Mouse (Mus musculus): ENCODE results near the gene Inhbc.

Inhbc gene

GRCm38 (mm10) chr10:127351719-127352118, 18.5 kb downstream of the Inhbc start:
- 77% methylated on average over 8 of the region's 8 CpGs for WGBS

DNA sequence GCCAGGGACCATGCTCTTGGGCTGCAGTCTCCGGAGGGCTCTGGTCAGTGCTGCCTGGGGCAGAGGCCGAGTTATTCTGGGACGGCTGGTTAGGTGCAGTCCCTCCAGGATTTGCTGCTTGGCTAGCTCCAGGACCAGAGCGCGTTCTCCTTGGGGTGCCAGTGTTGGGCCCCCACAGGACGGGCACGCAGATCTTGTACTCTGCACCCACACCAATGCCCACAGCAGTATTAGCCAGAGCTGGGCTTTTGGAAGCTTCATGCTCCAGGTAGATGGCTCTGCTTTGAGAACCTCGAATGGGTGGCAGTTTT, 19.0 kb downstream of the Inhbc start:
- 74% methylated on average over 8 of the region's 8 CpGs for WGBS

DNA sequence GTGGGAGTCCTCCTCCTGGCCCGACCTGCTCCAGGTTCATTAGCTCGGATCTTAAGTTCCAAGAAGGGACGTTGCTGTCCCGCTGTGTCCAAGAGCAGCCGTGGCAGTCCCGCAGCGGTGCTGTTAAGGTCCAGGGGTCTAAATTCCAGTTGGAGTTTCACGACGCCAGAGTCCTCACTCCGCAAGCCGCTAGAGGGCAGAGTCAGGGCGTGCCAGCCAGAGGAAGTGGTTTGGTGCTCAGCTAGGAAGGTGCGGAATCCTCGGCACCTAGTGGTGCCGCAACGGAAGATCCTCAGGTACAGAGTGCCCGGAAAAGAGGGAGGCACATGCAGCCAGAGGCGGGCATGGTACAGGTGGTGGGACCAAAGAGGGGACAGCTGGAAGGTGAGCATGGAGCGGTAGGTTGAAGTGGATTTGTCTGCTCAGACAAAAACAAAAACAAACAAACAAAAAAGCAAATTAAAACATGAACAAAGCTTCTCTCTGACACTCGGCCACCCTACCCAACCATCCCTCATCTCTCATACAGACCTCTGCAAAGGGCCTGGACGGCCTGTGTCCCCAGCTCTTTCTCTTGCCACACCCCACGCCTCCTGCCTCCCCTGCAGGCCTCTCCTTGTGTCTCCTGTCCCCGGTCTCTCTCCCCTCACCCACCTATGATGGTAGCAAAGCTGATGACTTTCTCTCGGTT, 19.5 kb downstream of the Inhbc start:
- 13% methylated on average over 24 of the region's 24 CpGs for WGBS

DNA sequence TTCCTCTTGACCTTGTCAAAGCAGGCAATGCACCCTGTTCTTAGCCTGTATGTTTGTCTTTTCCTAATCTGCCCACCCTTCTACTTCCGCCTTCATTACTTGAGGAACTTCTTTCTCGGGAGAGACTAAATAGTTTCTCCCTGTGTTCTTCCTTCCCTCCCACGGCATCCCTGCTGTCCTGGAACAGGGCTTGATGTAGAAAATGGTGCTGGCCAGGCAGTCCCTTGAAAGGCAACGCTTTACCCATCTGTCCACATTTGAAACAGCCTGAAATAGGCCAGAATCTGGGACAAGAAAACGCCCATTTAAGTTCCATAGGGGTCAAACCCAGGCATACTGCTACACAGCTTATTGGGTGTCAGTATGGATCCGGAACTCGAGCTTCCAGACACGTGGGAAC, 20.4 kb downstream of the Inhbc start:
- 53% methylated on average over 8 of the region's 8 CpGs for WGBS

DNA sequence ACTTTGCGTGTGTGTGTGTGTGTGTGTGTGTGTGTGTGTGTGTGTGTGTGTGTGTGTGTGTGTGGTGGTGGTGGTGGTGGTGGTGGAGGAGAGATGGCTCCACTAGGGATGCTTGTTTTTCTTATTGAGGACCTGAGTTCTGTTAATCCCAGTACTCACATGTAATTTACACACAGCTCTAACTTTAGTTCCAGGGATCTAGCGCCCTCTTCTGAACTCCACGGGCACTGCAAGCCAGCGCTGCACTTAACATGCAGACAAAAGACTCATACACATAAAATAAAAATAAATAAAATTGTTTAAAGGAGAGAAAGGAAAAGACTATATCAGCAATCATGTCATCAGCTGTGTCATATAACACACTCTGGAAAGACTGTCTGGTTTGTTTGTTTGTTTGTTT, 21.3 kb downstream of the Inhbc start:
- 68% methylated on average over 4 of the region's 4 CpGs for WGBS

- WGBS = 85% methylated on average over 3 of the region's 3 CpGs
Measured at GRCm38 (mm10) chr10:127346173-127346572, 24.1 kb downstream of the Inhbc start.

- 80% methylated on average over 3 of the region's 3 CpGs for whole genome bisulfite sequencing
Measured at GRCm38 (mm10) chr10:127343029-127343428, 27.2 kb downstream of the Inhbc start.

DNA sequence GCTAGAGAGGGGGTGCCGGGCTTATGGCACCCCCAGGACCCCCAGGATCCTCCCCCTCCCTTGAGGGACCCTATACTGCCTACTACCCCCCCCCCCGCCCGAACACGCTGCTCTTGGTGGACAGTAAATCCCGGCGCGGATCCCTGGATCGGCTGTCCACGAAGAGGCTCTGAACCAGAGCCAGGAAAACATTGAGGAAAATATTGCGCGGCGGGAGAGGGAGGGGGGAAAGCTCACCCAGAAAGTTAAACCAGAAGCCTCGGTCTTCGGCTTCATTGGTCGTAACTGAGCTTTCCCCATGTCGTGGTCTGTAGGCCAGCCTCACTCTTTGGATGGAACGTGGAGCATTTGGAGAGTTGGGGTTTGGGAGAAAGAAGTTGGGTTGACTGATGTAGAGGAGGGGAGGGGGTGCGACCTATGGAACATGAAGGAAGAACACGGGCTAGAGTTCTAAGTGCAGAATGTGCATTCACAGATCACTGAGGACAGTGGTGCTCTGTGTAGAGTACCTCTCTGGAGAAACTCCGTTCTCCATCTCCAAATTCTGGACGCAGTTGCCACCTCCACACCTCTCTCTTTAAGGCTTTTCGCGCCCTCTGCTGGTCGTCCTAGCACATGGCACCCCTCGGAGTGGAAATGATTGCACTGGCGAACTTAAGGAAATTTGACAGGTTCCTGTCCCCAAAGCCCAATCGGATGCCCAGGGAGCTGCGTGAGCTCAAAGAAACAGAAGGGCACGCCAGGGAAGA, 28.2 kb downstream of the Inhbc start, which contains the start of gene Gli1:
TSS of gene Gli1 (minus strand) at position 84 of the 749 bp plus-strand sequence.
- 2% methylated on average over 29 of the region's 29 CpGs for WGBS

GRCm38 (mm10) chr10:127341360-127341690, 28.9 kb downstream of the Inhbc start:
- WGBS = 0% methylated on average over 9 of the region's 11 CpGs

- WGBS = 10% methylated on average over 27 of the region's 27 CpGs
Measured at GRCm38 (mm10) chr10:127340577-127341359, 29.5 kb downstream of the Inhbc start.

DNA sequence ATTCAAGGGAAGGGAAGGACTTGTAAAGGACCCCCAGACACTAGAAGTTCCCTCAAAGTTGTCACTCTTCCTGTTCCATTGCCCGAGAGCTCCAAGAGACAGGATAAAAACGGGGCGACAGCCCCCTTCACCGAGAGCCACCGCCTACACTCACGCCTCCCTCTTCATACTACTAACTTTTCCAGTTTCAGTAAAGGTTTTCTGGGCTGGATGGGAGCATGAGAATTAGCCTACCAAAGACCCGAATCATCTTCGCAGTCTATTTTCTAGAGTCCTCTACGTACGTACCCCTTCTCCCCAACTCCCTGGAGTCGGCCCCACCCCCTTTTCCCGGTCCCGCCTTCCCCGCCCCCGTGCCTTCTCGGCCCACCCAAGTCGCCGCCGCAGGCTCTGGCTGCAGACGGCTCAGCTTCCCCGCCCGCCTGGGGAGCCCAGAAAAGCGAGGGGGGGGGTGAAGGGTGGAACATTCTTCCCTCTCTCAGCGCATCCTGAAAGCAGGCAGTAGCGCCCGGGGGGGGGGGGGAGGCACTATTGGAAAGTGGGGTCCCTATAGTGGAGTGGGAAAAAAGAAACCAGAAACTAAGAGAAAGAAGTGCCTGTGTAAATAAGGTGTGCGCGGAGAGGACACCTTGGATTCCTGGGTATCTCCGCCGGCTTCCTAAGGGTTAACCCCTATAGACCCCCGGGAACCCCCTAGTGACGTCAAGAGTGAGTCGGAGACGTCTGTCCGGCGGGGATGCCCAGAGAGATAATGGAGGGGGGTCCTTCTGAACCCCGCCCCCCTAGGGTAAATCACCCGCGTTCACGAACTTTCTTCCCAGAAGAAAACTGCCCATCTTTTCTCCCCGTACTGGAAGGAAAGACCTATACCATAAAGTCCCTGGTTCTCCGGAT, 30.3 kb downstream of the Inhbc start:
- WGBS = 2% methylated on average over 42 of the region's 42 CpGs

- 2% methylated on average over 31 of the region's 31 CpGs for WGBS
Measured at GRCm38 (mm10) chr10:127338930-127339682, 31.1 kb downstream of the Inhbc start.

GRCm38 (mm10) chr10:127337536-127338099, 32.6 kb downstream of the Inhbc start:
- WGBS = 89% methylated on average over 6 of the region's 6 CpGs

DNA sequence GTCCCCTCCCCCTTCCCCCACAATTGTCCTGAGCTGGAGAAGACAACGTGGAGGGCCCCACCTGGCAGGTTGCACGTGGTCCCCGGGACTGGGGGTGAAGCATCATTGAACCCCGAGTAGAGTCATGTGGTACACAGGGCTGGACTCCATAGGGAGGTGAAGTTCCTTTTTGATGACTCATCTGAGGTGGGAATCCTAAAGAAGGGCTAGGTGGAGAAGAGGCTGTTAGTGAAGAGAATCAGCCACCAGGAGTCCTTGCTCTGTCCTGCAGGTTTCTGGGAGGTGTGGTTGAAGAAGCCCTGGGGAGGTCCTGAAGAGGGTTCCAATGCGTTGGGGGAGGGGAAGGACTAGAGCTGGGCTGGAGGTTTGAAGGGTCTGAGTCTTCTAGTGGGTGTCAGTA, 33.3 kb downstream of the Inhbc start:
- 72% methylated on average over 5 of the region's 5 CpGs for WGBS

DNA sequence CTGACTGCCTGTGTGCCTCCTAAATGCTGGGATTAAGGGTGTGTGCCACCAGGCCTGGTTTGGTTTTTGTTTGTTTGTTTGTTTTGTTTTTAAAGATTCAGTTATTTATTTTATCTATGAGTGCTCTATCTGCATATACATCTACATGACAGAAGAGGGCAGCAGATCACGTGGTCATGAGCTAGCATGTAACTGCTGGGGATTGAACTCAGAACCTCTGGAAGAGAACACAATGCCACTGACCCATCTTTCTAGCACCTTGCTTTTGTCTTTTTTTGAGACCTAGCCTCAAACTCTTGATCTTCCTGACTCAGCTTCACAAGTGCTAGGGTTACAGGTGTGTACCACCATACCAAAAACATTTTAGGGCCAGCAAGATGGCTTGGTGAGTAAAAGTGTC, 35.0 kb downstream of the Inhbc start:
- 62% methylated on average over 1 of the region's 1 CpGs for WGBS

DNA sequence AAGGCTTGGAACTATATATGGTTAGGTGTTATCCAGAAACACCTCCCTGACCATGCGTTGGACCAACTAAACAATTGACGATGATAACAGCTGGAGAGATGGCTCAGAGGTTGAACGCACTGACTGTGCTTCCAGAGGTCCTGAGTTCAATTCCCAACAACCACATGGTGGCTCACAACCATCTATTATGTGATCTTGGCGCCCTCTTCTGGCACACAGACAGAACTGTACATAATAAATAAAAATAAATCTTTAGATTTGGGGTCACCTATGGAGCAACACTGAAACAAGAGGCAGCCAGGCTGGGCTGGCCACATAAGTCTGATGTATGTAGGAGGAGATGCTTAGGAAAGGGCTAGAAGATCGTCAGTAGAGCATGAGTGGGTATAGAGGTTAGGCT, 37.1 kb downstream of the Inhbc start:
- 67% methylated on average over 5 of the region's 5 CpGs for WGBS

- WGBS = 24% methylated on average over 31 of the region's 31 CpGs
Measured at GRCm38 (mm10) chr10:127332211-127332874, 37.9 kb downstream of the Inhbc start.

GRCm38 (mm10) chr10:127330212-127330611, 40.0 kb downstream of the Inhbc start:
- WGBS = 90% methylated on average over 7 of the region's 7 CpGs

GRCm38 (mm10) chr10:127327461-127328145, 42.6 kb downstream of the Inhbc start:
- 42% methylated on average over 18 of the region's 18 CpGs for WGBS

All from cerebral cortex, adult 2 months (tissue).